Mouse (Mus musculus) limb, embryonic 15.5 days (tissue): Measurements from ENCODE around the gene H2-T23. TPM values are rescaled to one million over a fixed set of nuclear protein-coding genes. Genes with fewer than 3 reads are reported as not detected.
"Not testable (repeated sequence)": the region's sequence is repeated elsewhere in the genome, so short reads cannot be mapped to it uniquely, and the experiment has no call there.

ENCODE experiments used
- ATAC-seq: fragments of 200-750 bp; cut with Nextera tagmentation; 2 replicates; pipeline ENCODE4 v1.8.0; 2017; ENCODE audit warnings: low read depth, moderate TSS enrichment; ENCODE audit not compliant: insufficient number of reproducible peaks, low FRiP score, low TSS enrichment
- H3K27ac ChIP-seq: fragments of 300-500 bp; sonication (generic); 2 replicates; pipeline ENCODE4 v1.5.1; 2015; ENCODE audit warnings: moderate library complexity, mild to moderate bottlenecking, inconsistent platforms
- H3K27me3 ChIP-seq: fragments of 300-500 bp; sonication (generic); 2 replicates; pipeline ENCODE4 v1.6.1; 2015; ENCODE audit warnings: inconsistent platforms
- H3K36me3 ChIP-seq: fragments of 300-500 bp; sonication (generic); 2 replicates; pipeline ENCODE4 v1.6.1; 2015; ENCODE audit warnings: inconsistent platforms
- H3K4me1 ChIP-seq: fragments of 300-500 bp; sonication (generic); 2 replicates; pipeline ENCODE4 v1.6.1; 2015; ENCODE audit warnings: inconsistent platforms
- H3K4me2 ChIP-seq: fragments of 300-500 bp; sonication (generic); 2 replicates; pipeline ENCODE4 v1.6.1; 2015; ENCODE audit warnings: mild to moderate bottlenecking, inconsistent platforms
- H3K4me3 ChIP-seq: fragments of 300-500 bp; sonication (generic); 2 replicates; pipeline ENCODE4 v1.5.1; 2015; ENCODE audit warnings: mild to moderate bottlenecking, inconsistent platforms
- H3K9ac ChIP-seq: fragments of 300-500 bp; sonication (generic); 2 replicates; pipeline ENCODE4 v1.6.1; 2015; ENCODE audit warnings: inconsistent platforms
- H3K9me3 ChIP-seq: fragments of 300-500 bp; sonication (generic); 2 replicates; pipeline ENCODE4 v1.6.1; 2016; ENCODE audit warnings: inconsistent platforms
- WGBS: fragments of 180-500 bp; shearing (Covaris S2); methylation state at CpG from one replicate; pipeline ENCODE4 v1.1.7; 2015; 5-methylcytosine and 5-hydroxymethylcytosine counted together
- polyA plus RNA-seq: library from polyadenylated mRNA; unstranded; fragments of >200 nt; fragmentation: Nextera tagmentation; extraction: Ambion mirVana; gene quantifications from 2 replicates; pipeline ENCODE4 v1.2.1, GENCODE M21; 2015

The H2-T23 gene
- 19.2 and 20.4 TPM in 2 replicates for polyA plus RNA-seq

DNA sequence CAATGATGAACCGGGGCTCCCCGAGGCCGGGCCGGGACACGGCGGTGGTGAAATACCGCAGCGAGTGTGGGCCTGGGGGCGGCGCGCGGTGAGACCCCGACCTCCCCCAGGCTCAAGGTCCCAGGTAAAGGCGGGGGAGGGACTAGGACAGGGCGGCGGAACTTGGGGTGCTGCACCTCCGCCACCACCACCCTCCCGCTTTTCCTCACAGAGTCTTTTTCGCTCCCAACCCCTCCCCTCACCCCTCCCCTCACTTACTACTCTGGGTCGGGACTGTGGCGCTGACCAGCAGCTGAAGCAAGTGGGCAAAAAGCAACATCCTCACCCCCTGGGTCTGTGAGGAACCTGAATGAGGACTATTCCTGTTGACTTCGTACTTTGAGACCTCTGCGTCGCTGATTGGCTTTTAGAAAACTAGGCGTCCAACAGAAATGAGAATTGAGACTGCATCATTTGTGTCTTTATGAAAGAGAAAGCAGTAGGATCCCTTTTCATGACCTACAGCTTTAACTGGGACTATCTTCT lies at the start of gene H2-T23:
Gene H2-T23, minus strand, starts transcription at position 505 of the 525 bp plus-strand sequence.
- not testable (repeated sequence) for H3K27me3 ChIP-seq, H3K36me3 ChIP-seq, H3K9me3 ChIP-seq, H3K27ac ChIP-seq
- Histone ChIP-seq H3K4me3 (peak within 1 kb of the TSS; percentile 51), H3K9ac (peak within 1 kb of the TSS; percentile 39; the same call in 1 of the 2 replicates), H3K4me2 (peak within 1 kb of the TSS; percentile 90), H3K4me1 (peaks cover 10% of the 10 kb centered on the region; the same call in 1 of the 2 replicates)
- WGBS = under 1% methylated on average over 25 of the region's 25 CpGs
- peak; percentile 45; the same call in 1 of the 2 replicates for ATAC-seq

DNA sequence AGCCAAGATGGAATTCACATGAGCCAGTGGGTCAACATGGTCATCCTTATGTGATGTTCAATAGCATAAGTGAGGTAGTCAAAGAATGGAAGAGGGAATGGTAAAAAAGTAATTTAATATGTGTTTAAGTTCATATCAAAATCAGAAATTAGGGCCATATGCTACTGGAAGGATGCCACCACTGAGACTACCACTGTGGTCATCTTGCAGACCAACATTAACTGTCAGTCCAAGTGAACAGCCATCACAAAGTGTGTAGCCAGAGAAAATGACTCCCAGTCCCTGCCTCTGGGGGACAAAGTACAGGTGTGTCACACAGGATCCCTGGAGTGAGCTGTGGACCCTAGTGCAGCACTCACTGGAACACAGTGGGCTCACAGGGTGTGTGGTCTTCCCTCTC lies 49.2 kb upstream of the H2-T23 start:
- not testable (repeated sequence) for H3K4me3 ChIP-seq, H3K9ac ChIP-seq, H3K4me2 ChIP-seq, H3K27ac ChIP-seq, H3K9me3 ChIP-seq, H3K36me3 ChIP-seq, ATAC-seq
- Histone ChIP-seq H3K27me3 (peaks cover 34% of the 10 kb centered on the region), H3K4me1 (peaks cover 12% of the 10 kb centered on the region)

DNA sequence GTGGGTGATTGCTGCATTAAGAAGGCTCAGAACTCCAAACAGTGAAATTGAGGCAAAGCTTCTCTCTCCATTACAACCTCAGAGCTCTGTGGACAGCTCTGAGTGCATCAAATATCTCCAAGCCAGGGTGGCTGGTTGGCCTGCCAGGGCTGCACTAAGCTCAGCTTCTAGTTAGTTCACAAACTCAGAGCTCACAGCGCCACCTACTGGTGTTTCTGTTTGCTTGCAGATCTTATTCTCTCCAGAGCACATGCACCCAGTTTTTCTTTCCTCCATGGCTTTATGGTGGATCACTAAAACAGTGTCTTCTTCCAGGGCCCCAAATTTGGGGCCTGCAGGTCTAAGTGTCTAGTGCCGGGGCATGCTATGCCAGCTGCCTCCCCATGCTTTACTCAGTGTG lies 28.2 kb upstream of the H2-T23 start:
- no peak overlapping the region for H3K4me3 ChIP-seq
- WGBS = 34% methylated on average over 2 of the region's 2 CpGs
- ATAC-seq = no peak
- H3K9me3 ChIP-seq = no peaks in the 10 kb centered on the region
- no peak overlapping the region for H3K9ac ChIP-seq
- H3K27ac ChIP-seq = no peak overlapping the region
- H3K27me3 ChIP-seq = no peaks in the 10 kb centered on the region
- no peaks in the 10 kb centered on the region for H3K4me1 ChIP-seq
- no peak overlapping the region for H3K4me2 ChIP-seq
- no peaks in the 10 kb centered on the region for H3K36me3 ChIP-seq

DNA sequence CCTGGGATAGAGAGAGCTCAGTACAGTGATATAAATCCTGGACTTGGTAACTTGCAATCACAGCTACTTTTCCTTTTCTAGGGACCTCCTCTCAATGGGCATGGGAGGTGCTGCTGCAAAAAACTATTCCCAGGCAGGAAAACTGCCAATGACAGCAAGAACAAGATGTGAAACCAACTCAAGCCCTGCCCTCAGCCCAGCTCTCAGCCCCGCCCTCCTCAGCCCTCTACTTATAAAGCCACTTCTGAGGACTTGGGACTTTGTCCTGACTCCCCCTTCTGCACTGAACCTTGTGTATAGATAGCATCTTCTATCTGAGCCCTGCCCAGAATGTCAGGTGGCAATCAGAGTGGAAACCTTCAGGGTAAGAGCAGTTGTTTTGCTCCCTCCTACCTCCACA lies 25.7 kb upstream of the H2-T23 start, which contains the start of gene Gm11127:
Gene Gm11127, minus strand, starts transcription at position 10 of the 400 bp plus-strand sequence.
- H3K4me2 ChIP-seq, H3K9ac ChIP-seq, H3K27me3 ChIP-seq, H3K4me1 ChIP-seq, H3K36me3 ChIP-seq, H3K27ac ChIP-seq, H3K4me3 ChIP-seq, H3K9me3 ChIP-seq, ATAC-seq: not testable (repeated sequence)
- 50% methylated on average over 1 of the region's 1 CpGs for WGBS

DNA sequence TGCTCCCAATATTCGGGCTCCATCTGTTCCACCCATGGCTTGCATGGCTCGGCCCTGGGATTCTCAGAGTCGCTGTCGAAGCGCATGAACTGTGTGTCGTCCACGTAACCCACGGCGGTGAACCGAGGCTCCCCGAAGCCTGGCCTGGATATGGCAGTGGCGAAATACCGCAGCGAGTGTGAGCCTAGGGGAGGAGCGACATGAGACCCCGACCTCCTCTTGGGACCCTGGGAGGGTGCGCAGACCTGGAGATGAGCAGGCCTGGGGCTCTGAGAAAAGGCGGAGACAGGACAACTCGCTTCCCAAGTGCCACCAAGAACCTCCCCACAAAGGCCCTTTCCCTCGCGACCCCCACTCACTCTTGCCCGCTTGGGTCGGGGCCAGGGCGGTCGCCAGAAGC lies 25.3 kb upstream of the H2-T23 start:
- H3K4me3 ChIP-seq, H3K9ac ChIP-seq, H3K4me2 ChIP-seq, H3K27me3 ChIP-seq, H3K27ac ChIP-seq, H3K9me3 ChIP-seq, H3K36me3 ChIP-seq, ATAC-seq, H3K4me1 ChIP-seq: not testable (repeated sequence)
- WGBS = 88% methylated on average over 25 of the region's 25 CpGs

DNA sequence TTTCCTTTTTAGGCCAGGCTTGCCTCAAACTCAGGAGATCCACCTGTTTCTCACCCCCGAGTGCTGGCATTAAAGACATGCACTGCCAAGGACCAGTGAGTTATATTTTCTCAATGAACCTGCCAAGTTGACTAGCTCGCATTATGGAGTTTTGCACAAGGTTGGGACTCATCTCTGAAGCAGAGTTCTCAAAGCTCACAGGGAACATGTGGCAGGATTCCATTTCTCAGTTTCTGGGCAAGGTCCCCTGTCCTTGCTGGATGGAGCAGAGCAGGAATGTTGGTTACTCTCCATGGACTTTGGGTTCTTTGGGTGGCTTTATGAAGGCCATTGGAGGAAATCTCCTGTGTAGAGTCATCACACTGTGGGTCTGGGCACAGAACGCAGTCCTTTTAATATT lies 10.6 kb upstream of the H2-T23 start:
- H3K4me1 ChIP-seq = peaks cover 5% of the 10 kb centered on the region; the same call in 1 of the 2 replicates
- no peak overlapping the region for H3K27ac ChIP-seq
- H3K4me2 ChIP-seq = peak overlapping the region; percentile 76
- H3K9ac ChIP-seq = no peak overlapping the region
- no peaks in the 10 kb centered on the region for H3K27me3 ChIP-seq
- WGBS = 75% methylated on average over 3 of the region's 3 CpGs
- H3K36me3 ChIP-seq = no peaks in the 10 kb centered on the region
- no peaks in the 10 kb centered on the region for H3K9me3 ChIP-seq
- peak overlapping the region; percentile 37 for H3K4me3 ChIP-seq
- no peak for ATAC-seq

DNA sequence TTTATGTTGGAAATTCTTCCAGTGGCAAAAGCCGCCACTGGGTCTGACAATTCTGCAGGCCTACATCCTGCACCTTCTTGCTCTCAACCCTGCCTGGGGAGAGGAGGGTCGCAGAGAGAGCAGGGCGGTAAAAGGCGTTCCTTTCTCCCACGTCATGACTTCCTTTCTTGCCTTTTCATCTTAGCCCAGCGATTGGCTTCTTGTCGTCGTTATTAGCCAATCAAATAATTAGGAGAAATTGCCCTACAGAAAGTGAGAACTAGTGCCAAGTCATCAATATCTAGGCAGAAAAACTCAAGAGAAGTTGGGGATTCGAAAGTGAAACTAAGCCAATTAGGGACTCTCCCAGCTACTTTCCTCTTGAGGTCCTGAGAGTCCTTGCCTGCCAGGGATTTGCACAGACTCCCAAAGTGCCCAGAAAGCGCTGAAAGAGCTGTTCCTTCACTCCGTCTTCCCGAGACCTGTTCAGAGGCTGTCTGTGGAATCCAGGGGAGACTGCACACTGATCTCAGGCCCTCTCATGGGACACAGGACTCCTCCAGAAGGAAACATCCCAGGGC lies 10.0 kb upstream of the H2-T23 start, which contains the start of the genes H2-T22 and Gm6034:
Gene H2-T22, minus strand, starts transcription at position 138 of the 560 bp plus-strand sequence.
Gene Gm6034, plus strand, starts transcription at position 352 of the 560 bp plus-strand sequence.
- H3K9me3 ChIP-seq, H3K4me1 ChIP-seq, H3K27me3 ChIP-seq, H3K36me3 ChIP-seq, H3K27ac ChIP-seq: not testable (repeated sequence)
- H3K9ac ChIP-seq = peak within 1 kb of the TSS; percentile 31; the same call in 1 of the 2 replicates
- H3K4me2 ChIP-seq = peak within 1 kb of the TSS; percentile 76
- H3K4me3 ChIP-seq = peak within 1 kb of the TSS; percentile 37
- WGBS = under 1% methylated on average over 12 of the region's 12 CpGs
- peak; percentile 91 for ATAC-seq

DNA sequence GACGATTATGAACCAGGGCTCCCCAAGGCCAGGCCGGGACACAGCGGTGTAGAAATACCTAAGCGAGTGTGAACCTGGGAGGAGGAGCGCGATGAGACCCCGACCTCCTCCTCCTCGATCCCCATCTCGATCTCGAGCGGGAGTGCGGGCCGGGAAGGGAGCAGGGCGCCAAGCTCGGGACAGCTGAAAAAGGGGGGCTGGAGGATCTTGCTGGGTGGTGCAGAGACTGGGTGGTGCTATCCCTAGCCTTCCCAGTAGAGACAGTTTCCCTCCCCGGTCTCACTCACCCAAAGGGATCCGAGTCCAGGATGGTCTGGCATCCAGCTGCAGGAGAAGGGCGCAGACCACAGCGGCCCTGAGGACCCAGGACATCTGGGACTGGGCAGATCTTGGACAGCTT lies 9.4 kb upstream of the H2-T23 start:
- peak; percentile 59; the same call in 1 of the 2 replicates for ATAC-seq
- not testable (repeated sequence) for H3K27ac ChIP-seq, H3K4me1 ChIP-seq, H3K27me3 ChIP-seq, H3K36me3 ChIP-seq, H3K9me3 ChIP-seq
- under 1% methylated on average over 18 of the region's 19 CpGs for WGBS
- H3K4me3 ChIP-seq = peak overlapping the region; percentile 37
- peak overlapping the region; percentile 31; the same call in 1 of the 2 replicates for H3K9ac ChIP-seq
- H3K4me2 ChIP-seq = peak overlapping the region; percentile 76

DNA sequence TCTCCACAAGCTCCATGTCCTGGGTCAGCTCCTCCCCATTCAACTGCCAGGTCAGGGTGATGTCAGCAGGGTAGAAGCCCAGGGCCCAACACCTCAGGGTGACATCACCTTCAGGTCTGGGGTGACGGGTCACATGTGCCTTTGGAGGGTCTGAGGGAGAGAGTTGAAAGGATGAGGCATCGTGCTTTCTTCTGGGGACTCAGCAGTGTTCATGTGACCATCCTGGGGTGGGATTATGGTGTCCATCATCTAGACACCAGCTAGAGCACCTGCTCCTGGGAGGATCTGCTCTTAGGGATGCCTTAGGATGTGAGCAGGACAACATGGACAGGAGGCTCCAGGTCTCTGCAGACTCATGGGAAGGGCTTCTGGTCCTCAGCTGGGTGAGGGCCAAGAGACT lies 7.9 kb upstream of the H2-T23 start:
- 75% methylated on average over 2 of the region's 2 CpGs for WGBS
- H3K27me3 ChIP-seq, ATAC-seq, H3K4me1 ChIP-seq, H3K4me3 ChIP-seq, H3K9ac ChIP-seq, H3K27ac ChIP-seq, H3K4me2 ChIP-seq, H3K9me3 ChIP-seq, H3K36me3 ChIP-seq: not testable (repeated sequence)

DNA sequence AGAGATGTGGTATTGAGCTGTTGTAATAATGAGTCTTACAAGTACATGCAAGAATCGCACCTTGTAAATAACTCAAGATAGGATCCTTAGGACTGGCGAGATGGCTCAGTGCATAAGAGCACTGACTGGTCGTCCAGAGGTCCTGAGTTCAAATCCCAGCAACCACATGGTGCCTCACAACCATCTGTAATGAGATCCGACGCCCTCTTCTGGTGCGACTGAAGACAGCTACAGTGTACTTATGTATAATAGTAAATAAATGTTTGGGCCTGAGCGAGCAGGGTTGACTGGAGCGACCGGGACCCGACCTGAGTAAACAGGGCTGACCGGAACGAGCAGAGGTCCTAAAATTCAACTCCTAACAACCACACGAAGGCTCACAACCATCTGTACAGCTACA lies 3.5 kb upstream of the H2-T23 start:
- WGBS = 84% methylated on average over 13 of the region's 13 CpGs

DNA sequence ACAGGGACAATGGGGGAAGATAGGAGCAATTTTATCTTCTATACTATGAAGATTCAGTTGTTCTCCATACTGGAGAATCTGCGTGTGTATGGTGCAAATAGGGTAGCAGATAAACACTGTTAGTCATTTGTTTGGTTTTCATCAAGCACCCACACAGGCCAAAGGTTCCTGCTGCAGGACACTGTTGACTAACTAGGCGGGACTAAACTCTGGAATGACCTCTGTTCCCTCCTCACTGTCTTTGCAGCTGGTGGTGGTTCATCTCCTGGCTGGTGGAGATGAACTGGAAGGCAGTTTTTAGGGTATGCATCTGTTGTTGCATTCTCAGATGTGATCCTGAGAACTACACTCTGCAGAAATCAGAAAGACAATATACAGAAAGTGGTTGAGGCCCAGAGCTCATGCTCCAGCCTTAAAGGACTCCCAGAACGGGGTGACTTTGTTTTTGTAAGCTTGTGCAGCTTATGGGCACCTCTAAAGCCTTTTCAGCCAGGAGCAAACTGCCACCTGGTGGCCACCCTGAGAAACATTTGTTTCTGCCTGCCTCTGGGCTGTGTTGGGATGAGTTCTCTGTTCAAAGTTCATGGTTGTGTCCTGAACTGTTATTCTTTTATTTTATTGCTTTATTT lies 2.5 kb upstream of the H2-T23 start:
- H3K36me3 ChIP-seq, H3K4me3 ChIP-seq, H3K27ac ChIP-seq, H3K9ac ChIP-seq, ATAC-seq, H3K4me2 ChIP-seq, H3K9me3 ChIP-seq, H3K27me3 ChIP-seq: not testable (repeated sequence)
- peaks cover 10% of the 10 kb centered on the region; the same call in 1 of the 2 replicates for H3K4me1 ChIP-seq
- 33% methylated on average over 3 of the region's 3 CpGs for WGBS

More for the DNA sequence above, 3.5 kb upstream of the H2-T23 start:
- not testable (repeated sequence) for H3K9ac ChIP-seq, H3K27me3 ChIP-seq, H3K4me2 ChIP-seq, ATAC-seq, H3K36me3 ChIP-seq, H3K9me3 ChIP-seq, H3K4me3 ChIP-seq, H3K27ac ChIP-seq
- H3K4me1 ChIP-seq = peaks cover 10% of the 10 kb centered on the region; the same call in 1 of the 2 replicates

DNA sequence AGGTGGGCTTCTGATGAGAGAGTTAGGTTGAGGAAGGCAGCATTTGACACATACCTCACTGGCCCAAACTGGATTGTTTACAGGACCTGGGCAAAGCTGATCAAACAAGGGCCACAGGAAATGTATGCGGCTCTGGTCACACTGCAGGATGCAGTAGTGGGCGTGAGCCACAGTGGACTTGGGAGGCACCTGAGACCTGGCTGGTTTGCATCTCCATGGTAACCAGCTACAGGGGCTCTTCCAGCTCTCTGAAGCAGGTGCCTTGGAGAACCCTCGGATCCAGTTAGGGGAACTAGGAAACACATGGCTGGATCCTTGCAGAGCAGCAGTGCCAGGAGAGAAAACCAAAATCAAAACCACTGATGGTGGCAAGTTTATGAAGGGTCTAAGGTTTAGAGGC lies 1.9 kb upstream of the H2-T23 start:
- WGBS = 54% methylated on average over 3 of the region's 3 CpGs
- H3K27me3 ChIP-seq, ATAC-seq, H3K4me3 ChIP-seq, H3K4me2 ChIP-seq, H3K9ac ChIP-seq, H3K36me3 ChIP-seq, H3K27ac ChIP-seq, H3K9me3 ChIP-seq: not testable (repeated sequence)
- peaks cover 10% of the 10 kb centered on the region; the same call in 1 of the 2 replicates for H3K4me1 ChIP-seq
